Mouse (Mus musculus): Measurements from ENCODE around the gene Stim2.

GRCm38 (mm10) chr5:53961830-53962515 lies 36.3 kb upstream of the Stim2 start:
- TF ChIP-seq POLR2A (IDR thresholded peaks at IDR 0.05; ENCODE audit: control insufficient read depth in 1 of 2, insufficient read depth in 1 of 2, low read depth in 1 of 2, low read length in 2 of 2, poor library complexity in 1 of 2) (no peak), TAL1 (IDR thresholded peaks at IDR 0.05; ENCODE audit: low read length) (no peak), CTCF (IDR thresholded peaks at IDR 0.05 in 2 of 3, conservative IDR thresholded peaks at IDR 0.05 in 1 of 3; ENCODE audit: control insufficient read depth in 1 of 3, insufficient read depth in 1 of 3, low read depth in 2 of 3, low read length in 3 of 3, poor library complexity in 1 of 3, severe bottlenecking in 1 of 3) (no peak), POLR2AphosphoS5 (IDR thresholded peaks at IDR 0.05; ENCODE audit: borderline replicate concordance, low read depth, low read length) (no peak), E2F4 (IDR thresholded peaks at IDR 0.05; ENCODE audit: borderline replicate concordance, low read depth, low read length) (no peak), NRF1 (IDR thresholded peaks at IDR 0.05; ENCODE audit: insufficient read depth, low read depth, low read length, poor library complexity, severe bottlenecking) (no peak)

Measured in MEL (cell line).